Mouse (Mus musculus) neural tube, embryonic 13.5 days (tissue): Measurements from ENCODE around the gene Stc2. TPM values are rescaled to one million over a fixed set of nuclear protein-coding genes. Genes with fewer than 3 reads are reported as not detected.
A peak's percentile ranks its signal among the peaks of the same experiment; 100 is the strongest.

Experiments used
- ATAC-seq: fragments of 200-750 bp; cut with Nextera tagmentation; 2 replicates; pipeline ENCODE4 v1.8.0; 2017; ENCODE audit warnings: low read depth, mild to moderate bottlenecking, moderate TSS enrichment, moderate library complexity
- H3K27ac ChIP-seq: fragments of 300-500 bp; sonication (generic); replicated peaks from 2 replicates; pipeline ENCODE4 v1.5.1; 2015; ENCODE audit warnings: moderate library complexity, mild to moderate bottlenecking, inconsistent platforms
- H3K27me3 ChIP-seq: fragments of 300-500 bp; sonication (generic); 2 replicates; pipeline ENCODE4 v1.6.1; 2015; ENCODE audit warnings: mild to moderate bottlenecking, inconsistent platforms
- H3K36me3 ChIP-seq: fragments of 300-500 bp; sonication (generic); 2 replicates; pipeline ENCODE4 v1.6.1; 2015; ENCODE audit warnings: mild to moderate bottlenecking, inconsistent platforms
- H3K4me1 ChIP-seq: fragments of 300-500 bp; sonication (generic); replicated peaks from 2 replicates; pipeline ENCODE4 v1.6.1; 2015; ENCODE audit warnings: inconsistent platforms
- H3K4me2 ChIP-seq: fragments of 300-500 bp; sonication (generic); 2 replicates; pipeline ENCODE4 v1.6.1; 2015; ENCODE audit warnings: inconsistent platforms, mild to moderate bottlenecking, moderate library complexity
- H3K4me3 ChIP-seq: fragments of 300-500 bp; sonication (generic); 2 replicates; pipeline ENCODE4 v1.5.1; 2015; ENCODE audit warnings: mild to moderate bottlenecking, inconsistent platforms
- H3K9ac ChIP-seq: fragments of 300-500 bp; sonication (generic); 2 replicates; pipeline ENCODE4 v1.6.1; 2015; ENCODE audit warnings: moderate library complexity, mild to moderate bottlenecking, inconsistent platforms
- H3K9me3 ChIP-seq: fragments of 300-500 bp; sonication (generic); 2 replicates; pipeline ENCODE4 v1.6.1; 2016; ENCODE audit warnings: inconsistent platforms
- WGBS: fragments of 180-500 bp; shearing (Covaris S2); methylation state at CpG from one replicate; pipeline ENCODE4 v1.1.7; 2015; 5-methylcytosine and 5-hydroxymethylcytosine counted together
- polyA plus RNA-seq: library from polyadenylated mRNA; unstranded; fragments of >200 nt; fragmentation: Nextera tagmentation; extraction: Ambion mirVana; gene quantifications from 2 replicates; pipeline ENCODE4 v1.2.1, GENCODE M21; 2015

Gene Stc2
- polyA plus RNA-seq, 1 experiment from 2014 or later: 0.56 TPM

GRCm38 (mm10) chr11:31383968-31384367 is 14.1 kb upstream of the Stc2 start:
- no peak overlapping the region for H3K27ac ChIP-seq
- 80% methylated on average over 2 of the region's 2 CpGs for WGBS
- H3K4me2 ChIP-seq: no peak overlapping the region
- H3K36me3 ChIP-seq: no peaks in the 10 kb centered on the region
- no peaks in the 10 kb centered on the region for H3K9me3 ChIP-seq
- ATAC-seq: no peak
- H3K4me3 ChIP-seq: no peak overlapping the region
- H3K4me1 ChIP-seq: no peaks in the 10 kb centered on the region
- no peak overlapping the region for H3K9ac ChIP-seq
- no peaks in the 10 kb centered on the region for H3K27me3 ChIP-seq

- H3K27me3 ChIP-seq: no peaks in the 10 kb centered on the region
- no peaks in the 10 kb centered on the region for H3K9me3 ChIP-seq
- no peak overlapping the region for H3K9ac ChIP-seq
- no peak for ATAC-seq
- H3K4me1 ChIP-seq: no peaks in the 10 kb centered on the region
- no peaks in the 10 kb centered on the region for H3K36me3 ChIP-seq
- 80% methylated on average over 5 of the region's 5 CpGs for WGBS
- no peak overlapping the region for H3K4me2 ChIP-seq
- no peak overlapping the region for H3K27ac ChIP-seq
- H3K4me3 ChIP-seq: no peak overlapping the region
These were observed 12.3 kb upstream of the Stc2 start for GRCm38 (mm10) chr11:31382145-31382544.

GRCm38 (mm10) chr11:31373438-31373837 is 3.6 kb upstream of the Stc2 start:
- Histone ChIP-seq H3K9me3 (no peaks in the 10 kb centered on the region), H3K4me2 (no peak overlapping the region), H3K27me3 (peaks cover 50% of the 10 kb centered on the region), H3K4me1 (peaks cover 27% of the 10 kb centered on the region), H3K4me3 (no peak overlapping the region), H3K27ac (no peak overlapping the region), H3K9ac (no peak overlapping the region), H3K36me3 (no peaks in the 10 kb centered on the region)
- ATAC-seq: no peak
- WGBS: 66% methylated on average over 7 of the region's 7 CpGs

GRCm38 (mm10) chr11:31372206-31372605 is 2.3 kb upstream of the Stc2 start:
- Histone ChIP-seq H3K9me3 (no peaks in the 10 kb centered on the region), H3K36me3 (no peaks in the 10 kb centered on the region), H3K4me1 (peaks cover 32% of the 10 kb centered on the region), H3K27me3 (peaks cover 62% of the 10 kb centered on the region), H3K27ac (no peak overlapping the region), H3K9ac (no peak overlapping the region), H3K4me2 (no peak overlapping the region), H3K4me3 (no peak overlapping the region)
- ATAC-seq: no peak
- 76% methylated on average over 4 of the region's 4 CpGs for WGBS

GRCm38 (mm10) chr11:31371256-31371838 is 1.5 kb upstream of the Stc2 start:
- Histone ChIP-seq H3K36me3 (no peaks in the 10 kb centered on the region), H3K4me1 (peaks cover 32% of the 10 kb centered on the region), H3K27me3 (peaks cover 70% of the 10 kb centered on the region), H3K9ac (peak overlapping the region; percentile 22; the same call in 1 of the 2 replicates), H3K27ac (no peak overlapping the region), H3K9me3 (no peaks in the 10 kb centered on the region), H3K4me2 (peak overlapping the region; percentile 100), H3K4me3 (peak overlapping the region; percentile 63)
- no peak for ATAC-seq
- WGBS: under 1% methylated on average over 39 of the region's 39 CpGs

- WGBS: 2% methylated on average over 23 of the region's 24 CpGs
- Histone ChIP-seq H3K4me2 (peak overlapping the region; percentile 100), H3K27ac (no peak overlapping the region), H3K27me3 (peaks cover 77% of the 10 kb centered on the region), H3K4me3 (peak overlapping the region; percentile 63), H3K36me3 (no peaks in the 10 kb centered on the region), H3K4me1 (peaks cover 32% of the 10 kb centered on the region), H3K9ac (0 out of 2 replicates have a peak overlapping the region, but pooled peaks have one; percentile 22), H3K9me3 (no peaks in the 10 kb centered on the region)
- peak; percentile 17; the same call in 1 of the 2 replicates for ATAC-seq
These were observed 759 bp upstream of the Stc2 start for GRCm38 (mm10) chr11:31370436-31371230.

DNA sequence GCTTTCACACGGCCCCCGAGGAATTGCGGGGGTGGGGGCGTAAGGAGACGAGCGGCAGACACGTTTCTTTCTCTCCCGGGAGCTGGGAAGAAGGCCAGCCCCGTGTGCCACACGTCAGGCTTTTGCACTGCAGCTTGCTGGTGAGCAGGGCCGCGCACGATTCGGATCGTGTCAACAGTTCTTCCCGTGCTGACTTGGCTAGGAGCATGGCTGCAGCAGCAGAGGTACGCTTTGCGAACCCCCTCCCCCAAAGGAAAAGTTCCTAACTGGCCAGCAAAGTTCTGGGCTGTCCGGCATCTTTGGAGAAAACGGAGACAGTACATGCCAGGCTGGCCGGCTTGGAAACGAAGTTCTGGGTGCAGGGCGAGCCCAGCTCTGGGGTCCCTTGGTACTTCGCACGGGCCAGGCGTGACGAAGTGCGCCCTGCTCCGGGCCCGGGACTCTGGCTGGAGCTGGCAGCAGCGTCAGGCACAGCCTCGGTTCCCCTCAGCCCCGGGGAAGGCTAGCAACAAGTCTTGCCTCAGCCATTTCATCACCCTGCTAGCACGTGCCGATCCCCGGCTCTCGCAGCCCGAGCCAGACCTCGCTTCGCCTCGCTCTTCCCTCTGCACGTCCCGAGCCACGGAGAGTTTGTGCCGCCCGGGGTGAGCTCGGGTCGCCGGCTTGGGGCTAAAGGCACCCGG is 768 bp downstream of the Stc2 start:
- H3K9me3 ChIP-seq: no peaks in the 10 kb centered on the region
- ATAC-seq: peak; percentile 77
- peak overlapping the region; percentile 100 for H3K4me2 ChIP-seq
- H3K27ac ChIP-seq: no peak overlapping the region
- no peaks in the 10 kb centered on the region for H3K36me3 ChIP-seq
- H3K4me1 ChIP-seq: peaks cover 32% of the 10 kb centered on the region
- peaks cover 77% of the 10 kb centered on the region for H3K27me3 ChIP-seq
- under 1% methylated on average over 50 of the region's 50 CpGs for WGBS
- H3K4me3 ChIP-seq: peak overlapping the region; percentile 63
- peak overlapping the region; percentile 67 for H3K9ac ChIP-seq

DNA sequence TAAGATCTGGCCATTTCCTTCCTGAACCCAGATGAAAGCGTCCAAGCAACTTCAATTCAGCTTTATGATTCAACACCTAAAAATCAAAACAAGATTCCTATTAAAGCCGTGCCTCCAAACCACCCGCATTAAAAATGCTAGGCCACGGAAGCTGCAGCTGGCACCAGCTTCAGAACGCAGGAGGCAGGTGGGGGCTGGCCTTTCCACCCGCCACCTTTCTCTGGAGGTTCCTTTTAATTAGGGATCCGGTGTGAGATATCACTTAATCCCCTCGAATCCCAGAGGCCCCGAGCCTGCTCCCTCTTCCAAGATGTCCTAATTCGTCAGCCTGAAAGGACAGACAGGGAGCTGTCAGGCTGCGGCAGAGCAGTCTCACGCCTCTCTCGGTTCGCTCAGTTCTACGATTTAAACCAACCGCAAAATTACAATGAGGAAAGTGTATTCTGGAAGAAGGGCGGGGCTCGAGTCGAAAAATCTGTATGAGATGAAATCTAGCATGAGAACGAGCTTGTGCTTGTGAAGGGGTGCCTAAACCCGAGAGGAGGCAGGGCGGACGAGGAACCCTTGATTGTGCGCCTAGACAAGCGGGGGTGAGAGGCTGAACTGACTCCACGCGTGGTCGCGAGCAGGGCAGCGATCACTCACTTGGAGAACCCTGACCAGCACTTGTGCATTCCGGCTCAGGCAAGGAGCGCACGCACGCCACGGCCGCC is 1.5 kb downstream of the Stc2 start:
- no peaks in the 10 kb centered on the region for H3K9me3 ChIP-seq
- no peaks in the 10 kb centered on the region for H3K36me3 ChIP-seq
- H3K4me3 ChIP-seq: peak overlapping the region; percentile 63
- peak; percentile 38; the same call in 1 of the 2 replicates for ATAC-seq
- H3K4me2 ChIP-seq: peak overlapping the region; percentile 100
- 2% methylated on average over 36 of the region's 36 CpGs for WGBS
- no peak overlapping the region for H3K27ac ChIP-seq
- H3K27me3 ChIP-seq: peaks cover 70% of the 10 kb centered on the region
- H3K4me1 ChIP-seq: peaks cover 32% of the 10 kb centered on the region
- peak overlapping the region; percentile 67 for H3K9ac ChIP-seq

DNA sequence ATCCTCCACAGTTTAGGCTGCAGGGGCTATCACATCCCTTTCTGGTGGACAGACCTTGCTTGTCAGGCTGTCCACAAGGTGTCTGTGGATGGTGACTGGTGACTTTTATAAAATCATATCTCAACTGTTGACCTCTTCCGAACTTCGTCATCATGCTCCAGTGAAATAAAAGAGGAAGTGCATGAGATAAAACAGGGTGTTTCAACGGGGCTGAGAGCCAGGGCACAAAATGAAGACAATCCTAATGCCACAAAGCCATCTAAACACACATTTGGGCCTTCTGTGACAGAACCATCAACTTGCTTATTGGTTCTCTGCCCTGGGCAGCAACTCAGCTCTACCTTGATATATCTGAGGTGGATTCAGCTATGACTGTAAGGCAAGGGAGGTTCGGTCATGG is 3.0 kb downstream of the Stc2 start:
- no peak overlapping the region for H3K27ac ChIP-seq
- H3K9ac ChIP-seq: no peak overlapping the region
- H3K4me2 ChIP-seq: no peak overlapping the region
- peaks cover 32% of the 10 kb centered on the region for H3K4me1 ChIP-seq
- H3K27me3 ChIP-seq: peaks cover 55% of the 10 kb centered on the region
- no peak overlapping the region for H3K4me3 ChIP-seq
- H3K9me3 ChIP-seq: no peaks in the 10 kb centered on the region
- 95% methylated on average over 4 of the region's 4 CpGs for WGBS
- no peaks in the 10 kb centered on the region for H3K36me3 ChIP-seq
- no peak for ATAC-seq

- ATAC-seq: no peak
- H3K4me2 ChIP-seq: no peak overlapping the region
- no peaks in the 10 kb centered on the region for H3K36me3 ChIP-seq
- H3K27ac ChIP-seq: no peak overlapping the region
- WGBS: 84% methylated on average over 2 of the region's 2 CpGs
- no peak overlapping the region for H3K9ac ChIP-seq
- no peaks in the 10 kb centered on the region for H3K9me3 ChIP-seq
- peaks cover 29% of the 10 kb centered on the region for H3K4me1 ChIP-seq
- H3K27me3 ChIP-seq: peaks cover 51% of the 10 kb centered on the region
- no peak overlapping the region for H3K4me3 ChIP-seq
These were observed 3.5 kb downstream of the Stc2 start for GRCm38 (mm10) chr11:31366421-31366820.

DNA sequence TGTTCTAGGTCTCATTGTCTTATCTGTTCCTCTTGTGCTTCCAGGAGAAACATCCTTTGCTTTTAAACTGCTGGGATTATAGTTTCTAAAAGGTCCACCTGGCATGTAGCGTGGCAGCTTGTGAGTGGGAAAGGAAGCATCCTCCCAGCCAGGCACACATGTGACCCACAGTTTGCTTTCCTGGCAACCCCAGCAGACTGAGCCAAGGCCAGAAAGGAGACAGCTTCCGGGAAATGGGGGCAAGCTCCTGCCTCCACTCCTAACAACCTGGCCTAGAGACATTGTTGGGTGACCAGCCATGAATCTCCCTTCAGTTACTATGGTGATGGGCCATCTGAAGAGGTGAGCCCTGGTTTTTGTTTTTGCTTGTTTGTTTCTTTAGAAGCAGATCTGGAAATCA is 3.9 kb downstream of the Stc2 start:
- Histone ChIP-seq H3K36me3 (no peaks in the 10 kb centered on the region), H3K9ac (no peak overlapping the region), H3K27ac (no peak overlapping the region), H3K9me3 (no peaks in the 10 kb centered on the region), H3K4me1 (peaks cover 24% of the 10 kb centered on the region), H3K4me3 (no peak overlapping the region), H3K4me2 (no peak overlapping the region), H3K27me3 (peaks cover 47% of the 10 kb centered on the region)
- WGBS: 93% methylated on average over 2 of the region's 2 CpGs
- ATAC-seq: no peak

DNA sequence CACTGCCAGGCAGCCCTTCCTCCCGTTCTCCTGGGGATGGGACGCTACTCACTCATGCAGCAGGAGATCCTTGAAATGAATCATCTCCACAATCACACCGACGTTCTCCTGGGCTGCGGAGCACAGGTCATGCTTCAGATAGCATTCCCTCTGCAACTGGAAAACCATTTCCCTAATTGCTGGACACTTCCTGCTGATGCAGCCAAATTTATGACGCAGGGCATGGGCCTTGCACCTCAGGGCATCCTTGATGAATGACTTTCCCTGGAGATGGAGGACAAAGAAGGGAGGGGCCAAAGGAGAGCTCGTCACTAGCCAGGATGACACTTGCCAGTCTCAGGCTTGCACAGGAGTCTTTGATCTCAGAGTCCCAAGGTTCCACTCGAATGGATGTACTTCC is 4.6 kb downstream of the Stc2 start:
- Histone ChIP-seq H3K4me3 (no peak overlapping the region), H3K4me2 (no peak overlapping the region), H3K27me3 (peaks cover 40% of the 10 kb centered on the region), H3K4me1 (peaks cover 17% of the 10 kb centered on the region), H3K36me3 (no peaks in the 10 kb centered on the region), H3K27ac (no peak overlapping the region), H3K9me3 (no peaks in the 10 kb centered on the region), H3K9ac (no peak overlapping the region)
- WGBS: 49% methylated on average over 8 of the region's 8 CpGs
- ATAC-seq: no peak
